Mouse (Mus musculus) midbrain, embryonic 13.5 days (tissue): ENCODE results near the gene Gm28171. TPM values are rescaled to one million over a fixed set of nuclear protein-coding genes. Genes with fewer than 3 reads are reported as not detected.
"Not testable (repeated sequence)": the region's sequence is repeated elsewhere in the genome, so short reads cannot be mapped to it uniquely, and the experiment has no call there.

Experiments used
- ATAC-seq: fragments of 200-750 bp; cut with Nextera tagmentation; 2 replicates; pipeline ENCODE4 v1.8.0; 2017; ENCODE audit warnings: mild to moderate bottlenecking, moderate TSS enrichment, moderate library complexity
- H3K27ac ChIP-seq: fragments of 300-500 bp; sonication (generic); 2 replicates; pipeline ENCODE4 v1.5.1; 2015; ENCODE audit warnings: inconsistent platforms, mild to moderate bottlenecking, moderate library complexity
- H3K27me3 ChIP-seq: fragments of 300-500 bp; sonication (generic); 2 replicates; pipeline ENCODE4 v1.6.1; 2015; ENCODE audit warnings: mild to moderate bottlenecking, inconsistent platforms
- H3K36me3 ChIP-seq: fragments of 300-500 bp; sonication (generic); 2 replicates; pipeline ENCODE4 v1.6.1; 2015; ENCODE audit warnings: mild to moderate bottlenecking, inconsistent platforms
- H3K4me1 ChIP-seq: fragments of 300-500 bp; sonication (generic); replicated peaks from 2 replicates; pipeline ENCODE4 v1.6.1; 2015; ENCODE audit warnings: inconsistent platforms
- H3K4me2 ChIP-seq: fragments of 300-500 bp; sonication (generic); replicated peaks from 2 replicates; pipeline ENCODE4 v1.6.1; 2015; ENCODE audit warnings: moderate library complexity, mild to moderate bottlenecking, inconsistent platforms
- H3K4me3 ChIP-seq: fragments of 300-500 bp; sonication (generic); replicated peaks from 2 replicates; pipeline ENCODE4 v1.5.1; 2015; ENCODE audit warnings: mild to moderate bottlenecking, inconsistent platforms
- H3K9ac ChIP-seq: fragments of 300-500 bp; sonication (generic); replicated peaks from 2 replicates; pipeline ENCODE4 v1.6.1; 2015; ENCODE audit warnings: mild to moderate bottlenecking, inconsistent platforms
- H3K9me3 ChIP-seq: fragments of 300-500 bp; sonication (generic); 2 replicates; pipeline ENCODE4 v1.6.1; 2016; ENCODE audit warnings: mild to moderate bottlenecking, inconsistent platforms
- WGBS: fragments of 180-500 bp; shearing (Covaris S2); methylation state at CpG from one replicate; pipeline ENCODE4 v1.1.7; 2015; 5-methylcytosine and 5-hydroxymethylcytosine counted together
- polyA plus RNA-seq: library from polyadenylated mRNA; unstranded; fragments of >200 nt; fragmentation: Nextera tagmentation; extraction: Ambion mirVana; gene quantifications from 2 replicates; pipeline ENCODE4 v1.2.1, GENCODE M21; 2015

Gm28171 gene
- not detected in 2 replicates for polyA plus RNA-seq

DNA sequence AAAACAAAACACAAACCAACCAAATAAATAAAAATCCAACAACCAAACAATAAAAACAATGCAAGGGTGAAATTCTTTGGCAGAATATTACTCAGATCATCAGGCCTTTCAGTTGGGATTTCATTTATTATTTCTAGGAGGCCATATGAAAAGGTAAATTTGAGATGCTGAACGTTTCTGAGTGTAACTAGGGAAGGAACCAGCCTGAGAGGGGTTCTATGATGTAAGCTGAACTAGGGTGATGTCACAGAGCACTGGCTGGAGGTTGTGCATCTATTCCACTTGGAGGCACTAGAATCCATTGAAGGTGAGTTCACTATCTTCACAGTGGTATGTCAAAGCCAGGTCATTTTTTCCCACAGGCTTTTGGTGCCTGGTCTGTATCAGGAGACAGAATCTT, at the start of gene Gm28171:
Gene Gm28171 (plus strand): TSS at position 301 of the 400 bp plus-strand sequence.
- not testable (repeated sequence) for ATAC-seq, H3K4me1 ChIP-seq, H3K27ac ChIP-seq, H3K9me3 ChIP-seq, H3K36me3 ChIP-seq, H3K4me3 ChIP-seq, H3K27me3 ChIP-seq, H3K9ac ChIP-seq, H3K4me2 ChIP-seq
- no CpG with 5 or more reads among the region's 1 CpGs for WGBS

Other genes starting within 250 kb of the Gm28171 start
- not detected in 2 replicates for gene Gm21854, start 136.4 kb upstream of the Gm28171 start, polyA plus RNA-seq
- not detected in 2 replicates for gene Gm20914, start 67.4 kb upstream of the Gm28171 start, polyA plus RNA-seq
- gene Gm21778, start 149.1 kb downstream of the Gm28171 start, polyA plus RNA-seq, result not detected in 2 replicates